ENCODE assay signal across 7 mouse cellular contexts in the genomic region with DNA sequence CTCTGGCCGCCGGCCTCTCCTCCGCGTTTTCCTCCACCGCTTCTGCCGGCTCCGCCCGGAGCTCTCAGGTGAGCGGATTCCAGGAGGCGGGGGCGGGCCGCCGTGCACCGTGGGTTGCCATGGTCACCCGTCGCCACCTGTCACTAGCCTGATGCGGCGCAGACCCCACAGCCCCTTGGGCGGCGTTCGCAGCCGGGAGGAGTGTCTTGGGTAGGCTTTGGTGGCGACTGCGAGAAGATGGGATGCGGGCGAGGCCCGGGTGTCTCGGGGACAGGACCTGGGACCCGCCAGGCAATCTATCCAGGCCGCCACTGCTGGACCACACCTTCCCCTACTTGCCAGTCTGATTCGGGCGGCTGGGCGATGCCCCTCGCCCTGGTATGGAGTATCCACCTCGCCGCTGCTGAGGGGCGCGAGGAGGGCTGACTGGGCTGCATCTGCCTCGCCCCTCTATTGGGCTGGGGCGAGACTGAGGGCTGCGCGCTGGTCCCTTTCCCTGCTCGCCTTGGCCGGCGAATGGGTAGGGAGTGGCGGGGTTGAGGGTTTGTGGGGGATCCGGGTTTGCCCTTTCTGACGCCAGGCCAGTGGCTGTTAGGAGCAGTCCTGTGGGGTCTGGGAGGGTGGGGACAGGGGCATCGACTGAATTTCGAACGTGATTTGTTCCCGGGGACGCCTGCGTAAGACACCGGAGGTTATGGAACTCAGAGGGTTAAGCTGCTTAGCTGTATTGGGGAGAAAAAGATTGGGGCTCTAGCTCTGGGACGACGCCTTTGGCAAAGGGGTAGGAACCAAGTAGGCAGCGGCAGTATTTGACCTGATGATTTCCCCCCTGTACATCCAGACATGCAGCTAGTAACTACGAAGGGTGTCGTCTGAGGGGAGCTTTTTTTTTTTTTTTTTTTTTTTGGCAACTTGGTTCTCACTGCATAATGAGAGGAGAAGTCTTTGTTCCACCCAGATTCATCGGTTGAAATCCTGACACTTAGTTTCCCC. TPM values are rescaled to one million over a fixed set of nuclear protein-coding genes. Genes with fewer than 3 reads are reported as not detected.
A peak's percentile ranks its signal among the peaks of the same experiment; 100 is the strongest.
DNase-seq lines count a peak whose midpoint lies in the region; ATAC-seq and TF ChIP-seq lines count a peak whose summit lies in the region.

No protein-coding gene starts in this region.

- WGBS in lung, embryonic 15.5 days = under 1% methylated on average over 61 of the region's 61 CpGs
- WGBS in forebrain, embryonic 16.5 days = under 1% methylated on average over 60 of the region's 61 CpGs
- under 1% methylated on average over 58 of the region's 61 CpGs for WGBS in liver, postnatal 0 days (ENCODE audit: insufficient replicate concordance)
- WGBS in stomach, embryonic 16.5 days = under 1% methylated on average over 61 of the region's 61 CpGs

- H3K9me3 ChIP-seq in lung, embryonic 15.5 days = no peaks in the 10 kb centered on the region
- no peaks in the 10 kb centered on the region for H3K9me3 ChIP-seq in forebrain, embryonic 16.5 days (ENCODE audit: control insufficient read depth, low read length)
- no peaks in the 10 kb centered on the region for H3K9me3 ChIP-seq in liver, postnatal 0 days (ENCODE audit: low read length)
- H3K9me3 ChIP-seq in stomach, embryonic 16.5 days (replicated peaks; ENCODE audit: control insufficient read depth, low read length) = no peaks in the 10 kb centered on the region

- no peaks in the 10 kb centered on the region for H3K36me3 ChIP-seq in lung, embryonic 15.5 days
- no peaks in the 10 kb centered on the region for H3K36me3 ChIP-seq in forebrain, embryonic 16.5 days (ENCODE audit: control insufficient read depth, insufficient read depth)
- no peaks in the 10 kb centered on the region for H3K36me3 ChIP-seq in liver, postnatal 0 days (replicated peaks; ENCODE audit: insufficient read depth, low read length)
- no peaks in the 10 kb centered on the region for H3K36me3 ChIP-seq in stomach, embryonic 16.5 days (ENCODE audit: control insufficient read depth, insufficient read depth, low read length)

- TF ChIP-seq EP300 in liver, postnatal 0 days (IDR thresholded peaks at IDR 0.05; ENCODE audit: low read depth) = no peak

- TF ChIP-seq CTCF in liver, postnatal 0 days (IDR thresholded peaks at IDR 0.05; ENCODE audit: low read depth) = no peak

- ATAC-seq in lung, embryonic 15.5 days (ENCODE audit: borderline replicate concordance, extremely low read depth, low FRiP score, low TSS enrichment) = peak; percentile 79; the same call in 1 of the 2 replicates
- ATAC-seq in forebrain, embryonic 16.5 days = peak; percentile 69
- ATAC-seq in liver, postnatal 0 days = peak; percentile 73; the same call in 1 of the 2 replicates
- no peak; the same call in 1 of the 2 replicates for ATAC-seq in stomach, embryonic 16.5 days (ENCODE audit: insufficient read depth, low FRiP score)

- peak overlapping the region; percentile 71 for H3K9ac ChIP-seq in lung, embryonic 15.5 days
- peak overlapping the region; percentile 98 for H3K9ac ChIP-seq in forebrain, embryonic 16.5 days (replicated peaks; ENCODE audit: low read depth, low read length)
- H3K9ac ChIP-seq in liver, postnatal 0 days (replicated peaks) = peak overlapping the region; percentile 66
- H3K9ac ChIP-seq in stomach, embryonic 16.5 days (ENCODE audit: low read length) = peak overlapping the region; percentile 77

- peak overlapping the region; percentile 71 for H3K27ac ChIP-seq in lung, embryonic 15.5 days
- peak overlapping the region; percentile 95 for H3K27ac ChIP-seq in forebrain, embryonic 16.5 days (ENCODE audit: low read length)
- peak overlapping the region; percentile 31 for H3K27ac ChIP-seq in liver, postnatal 0 days (ENCODE audit: low read depth)
- H3K27ac ChIP-seq in stomach, embryonic 16.5 days (ENCODE audit: low read length) = peak overlapping the region; percentile 68

- no peaks in the 10 kb centered on the region for H3K27me3 ChIP-seq in lung, embryonic 15.5 days
- no peaks in the 10 kb centered on the region for H3K27me3 ChIP-seq in forebrain, embryonic 16.5 days (replicated peaks; ENCODE audit: control insufficient read depth, insufficient read depth, low read length)
- no peaks in the 10 kb centered on the region for H3K27me3 ChIP-seq in liver, postnatal 0 days (ENCODE audit: insufficient read depth, low read length)
- H3K27me3 ChIP-seq in stomach, embryonic 16.5 days (ENCODE audit: control insufficient read depth, insufficient read depth, low read length) = no peaks in the 10 kb centered on the region

- DNase-seq in lung, adult 18-20 months = no peak
- peak; percentile 22 for DNase-seq in c-Kit-positive CD71-positive TER-119-negative erythroid progenitor cells, embryonic 14.5 days (ENCODE audit: low read depth)
- DNase-seq in liver, postnatal 0 days = no peak
- DNase-seq in layer of hippocampus, postnatal 14 days (ENCODE audit: low spot score in 2 of 2) = no peak

- H3K4me2 ChIP-seq in lung, embryonic 15.5 days = peak overlapping the region; percentile 100
- H3K4me2 ChIP-seq in forebrain, embryonic 16.5 days (ENCODE audit: low read length) = peak overlapping the region; percentile 59
- peak overlapping the region; percentile 95 for H3K4me2 ChIP-seq in liver, postnatal 0 days (ENCODE audit: low read depth, low read length)
- peak overlapping the region; percentile 99 for H3K4me2 ChIP-seq in stomach, embryonic 16.5 days (ENCODE audit: low read depth, low read length)

- H3K4me1 ChIP-seq in lung, embryonic 15.5 days = peaks cover 13% of the 10 kb centered on the region
- peaks cover 12% of the 10 kb centered on the region for H3K4me1 ChIP-seq in forebrain, embryonic 16.5 days (replicated peaks; ENCODE audit: control insufficient read depth, insufficient read depth, low read length)
- peaks cover 8% of the 10 kb centered on the region for H3K4me1 ChIP-seq in liver, postnatal 0 days (ENCODE audit: insufficient read depth)
- peaks cover 4% of the 10 kb centered on the region for H3K4me1 ChIP-seq in stomach, embryonic 16.5 days (ENCODE audit: control insufficient read depth, insufficient read depth, low read length)

- peak overlapping the region; percentile 99 for H3K4me3 ChIP-seq in lung, embryonic 15.5 days
- peak overlapping the region; percentile 98 for H3K4me3 ChIP-seq in forebrain, embryonic 16.5 days (replicated peaks; ENCODE audit: low read length)
- H3K4me3 ChIP-seq in liver, postnatal 0 days (ENCODE audit: low read depth, low read length) = peak overlapping the region; percentile 75
- H3K4me3 ChIP-seq in stomach, embryonic 16.5 days (replicated peaks; ENCODE audit: low read length) = peak overlapping the region; percentile 81

RNA-seq across cellular contexts. Expression of gene Wdr47, which starts 0.7 kb away (rescaled TPM):
- 10.4 and 10.8 TPM in 2 replicates for polyA plus RNA-seq in lung, embryonic 15.5 days (2015; fragmentation: Nextera tagmentation; extraction: Ambion mirVana)
- polyA plus RNA-seq in forebrain, embryonic 16.5 days (2015; fragmentation: Nextera tagmentation; extraction: Ambion mirVana) = 135 and 148 TPM in 2 replicates
- 0.64 and 0.80 TPM in 2 replicates for polyA plus RNA-seq in liver, postnatal 0 days (2015; fragmentation: Nextera tagmentation; extraction: Ambion mirVana)
- 14.3 and 14.9 TPM in 2 replicates for polyA plus RNA-seq in stomach, embryonic 16.5 days (2015; fragmentation: Nextera tagmentation; extraction: Ambion mirVana)
- 100 to 1,000 TPM; 125 to 127 TPM for total RNA-seq in layer of hippocampus, postnatal 14 days (2021)

RNA-seq across cellular contexts. Expression of gene Taf13, which starts 20.3 kb away (rescaled TPM):
- 40.3 and 44.6 TPM in 2 replicates for polyA plus RNA-seq in lung, embryonic 15.5 days (2015; fragmentation: Nextera tagmentation; extraction: Ambion mirVana)
- polyA plus RNA-seq in forebrain, embryonic 16.5 days (2015; fragmentation: Nextera tagmentation; extraction: Ambion mirVana) = 54.0 and 56.3 TPM in 2 replicates
- 14.0 and 15.5 TPM in 2 replicates for polyA plus RNA-seq in liver, postnatal 0 days (2015; fragmentation: Nextera tagmentation; extraction: Ambion mirVana)
- 47.1 and 47.7 TPM in 2 replicates for polyA plus RNA-seq in stomach, embryonic 16.5 days (2015; fragmentation: Nextera tagmentation; extraction: Ambion mirVana)
- total RNA-seq in layer of hippocampus, postnatal 14 days (2021) = 10 to 100 TPM; 37.0 to 43.6 TPM

RNA-seq across cellular contexts. Expression of gene Tmem167b, which starts 29.6 kb away (rescaled TPM):
- polyA plus RNA-seq in lung, embryonic 15.5 days (2015; fragmentation: Nextera tagmentation; extraction: Ambion mirVana) = 43.1 and 43.3 TPM in 2 replicates
- polyA plus RNA-seq in forebrain, embryonic 16.5 days (2015; fragmentation: Nextera tagmentation; extraction: Ambion mirVana) = 68.3 and 75.2 TPM in 2 replicates
- polyA plus RNA-seq in liver, postnatal 0 days (2015; fragmentation: Nextera tagmentation; extraction: Ambion mirVana) = 11.1 and 12.6 TPM in 2 replicates
- polyA plus RNA-seq in stomach, embryonic 16.5 days (2015; fragmentation: Nextera tagmentation; extraction: Ambion mirVana) = 45.6 and 47.3 TPM in 2 replicates
- 10 to 100 TPM; 44.4 to 45.3 TPM for total RNA-seq in layer of hippocampus, postnatal 14 days (2021)

RNA-seq across cellular contexts. Expression of gene 5330417C22Rik, which starts 55.5 kb away (rescaled TPM):
- polyA plus RNA-seq in lung, embryonic 15.5 days (2015; fragmentation: Nextera tagmentation; extraction: Ambion mirVana) = 16.4 and 16.6 TPM in 2 replicates
- polyA plus RNA-seq in forebrain, embryonic 16.5 days (2015; fragmentation: Nextera tagmentation; extraction: Ambion mirVana) = 12.1 and 13.3 TPM in 2 replicates
- polyA plus RNA-seq in liver, postnatal 0 days (2015; fragmentation: Nextera tagmentation; extraction: Ambion mirVana) = 0.59 and 0.72 TPM in 2 replicates
- 35.4 and 36.3 TPM in 2 replicates for polyA plus RNA-seq in stomach, embryonic 16.5 days (2015; fragmentation: Nextera tagmentation; extraction: Ambion mirVana)
- 10 to 100 TPM; 17.1 to 19.7 TPM for total RNA-seq in layer of hippocampus, postnatal 14 days (2021)

RNA-seq across cellular contexts. Expression of gene 1700013F07Rik, which starts 57.9 kb away (rescaled TPM):
- 0.99 and 1.1 TPM in 2 replicates for polyA plus RNA-seq in lung, embryonic 15.5 days (2015; fragmentation: Nextera tagmentation; extraction: Ambion mirVana)
- polyA plus RNA-seq in forebrain, embryonic 16.5 days (2015; fragmentation: Nextera tagmentation; extraction: Ambion mirVana) = 1.0 and 2.0 TPM in 2 replicates
- polyA plus RNA-seq in liver, postnatal 0 days (2015; fragmentation: Nextera tagmentation; extraction: Ambion mirVana) = not detected in 2 replicates
- polyA plus RNA-seq in stomach, embryonic 16.5 days (2015; fragmentation: Nextera tagmentation; extraction: Ambion mirVana) = not detected in 2 replicates
- 1 to 10 TPM; 2.0 to 2.9 TPM for total RNA-seq in layer of hippocampus, postnatal 14 days (2021)

Comparison
In these comparisons a context has a peak if more than half of its experiments do, and no peak if none do; other contexts are left out.
1. H3K27ac ChIP-seq: peak in every context shown above with its lines; median percentile 95 in forebrain, embryonic 16.5 days; 71 in lung, embryonic 15.5 days; 68 in stomach, embryonic 16.5 days; 31 in liver, postnatal 0 days.